Mouse (Mus musculus) heart, adult 2 months (tissue): ENCODE data around the gene Slc25a11.

ENCODE experiments used
- CTCF ChIP-seq: fragments of 200-600 bp; IDR thresholded peaks from 2 replicates; pipeline ENCODE4 v1.8.1; 2022; ENCODE audit warnings: antibody characterized with exemption, mild to moderate bottlenecking, moderate library complexity
- EP300 ChIP-seq: fragments of 200-500 bp; IDR thresholded peaks from 2 replicates; pipeline ENCODE4 v1.6.1; 2011; ENCODE audit warnings: low read depth, low read length, control low read depth; ENCODE audit not compliant: insufficient read depth
- POLR2A ChIP-seq: fragments of 200-500 bp; IDR thresholded peaks from 2 replicates; pipeline ENCODE4 v1.6.1; 2011; ENCODE audit warnings: mild to moderate bottlenecking, low read depth, low read length, control low read depth; ENCODE audit not compliant: insufficient read depth

DNA sequence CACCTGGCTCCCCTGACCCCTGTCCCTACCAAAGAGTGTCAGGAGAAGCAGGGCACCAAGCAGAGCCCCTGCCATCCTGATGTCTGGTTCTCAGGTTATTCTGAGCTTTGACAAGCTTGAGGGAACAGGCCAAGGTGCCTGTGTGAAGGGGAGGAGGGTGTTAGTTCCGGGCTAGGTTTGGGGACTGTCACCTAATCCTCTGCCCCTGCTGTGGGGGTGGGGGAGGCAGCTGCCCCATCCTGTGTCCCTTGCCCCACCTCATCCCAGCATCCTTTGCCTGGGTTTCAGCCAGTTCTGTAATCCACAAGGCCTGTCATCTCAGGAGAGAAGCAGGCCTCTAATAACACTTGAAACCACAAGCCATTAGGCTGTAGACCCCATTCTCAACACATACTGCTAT lies 28.2 kb downstream of the Slc25a11 start, which contains the start of gene Chrne:
- TF ChIP-seq CTCF (no peak), POLR2A (no peak), EP300 (no peak)
